Mouse (Mus musculus) retina, adult 2 months (tissue): ENCODE data around the gene Sumo2.
A peak's percentile ranks its signal among the peaks of the same experiment; 100 is the strongest.
"Not testable (repeated sequence)": the region's sequence is repeated elsewhere in the genome, so short reads cannot be mapped to it uniquely, and the experiment has no call there.

ENCODE experiments used
- DNase-seq: peaks from one replicate; pipeline ENCODE4 v3.0.0-alpha.2; 2012; ENCODE audit warnings: low read depth, low spot score

Sumo2 gene

DNA sequence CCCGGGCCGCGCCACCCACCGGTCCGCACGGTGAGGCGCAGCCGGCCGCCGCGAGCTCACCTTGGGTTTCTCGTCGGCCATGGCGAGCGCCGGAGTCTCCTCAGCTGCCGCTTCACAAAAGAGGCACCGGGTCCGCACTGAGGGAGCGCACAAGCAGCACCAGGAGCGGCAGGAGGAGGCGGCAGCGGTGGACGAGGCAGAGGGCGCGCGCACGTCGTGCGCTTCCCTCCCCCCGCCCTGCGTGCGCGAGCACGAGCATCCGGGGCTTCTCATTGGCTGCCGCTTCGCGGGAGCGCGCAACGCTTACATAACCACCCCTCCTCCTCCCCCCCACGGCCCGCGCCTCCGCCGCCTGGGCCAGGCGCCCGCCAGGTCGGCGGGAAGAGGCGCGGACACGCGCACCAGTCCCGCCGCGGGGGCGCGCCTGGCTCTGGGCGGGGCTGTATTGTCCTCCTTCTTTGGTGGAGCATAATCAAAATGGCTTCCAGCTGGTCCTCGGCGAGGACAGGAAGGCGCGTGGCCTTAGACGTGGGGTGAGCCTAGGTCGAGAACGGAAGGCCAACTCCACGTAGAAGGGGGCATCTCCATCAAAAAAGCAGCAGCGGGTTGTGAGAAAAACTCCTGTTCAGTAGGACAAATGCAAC is at the start of gene Sumo2:
Gene Sumo2 (minus strand): TSS at position 239 of the 644 bp plus-strand sequence.
- DNase-seq = peak; percentile 95

DNA sequence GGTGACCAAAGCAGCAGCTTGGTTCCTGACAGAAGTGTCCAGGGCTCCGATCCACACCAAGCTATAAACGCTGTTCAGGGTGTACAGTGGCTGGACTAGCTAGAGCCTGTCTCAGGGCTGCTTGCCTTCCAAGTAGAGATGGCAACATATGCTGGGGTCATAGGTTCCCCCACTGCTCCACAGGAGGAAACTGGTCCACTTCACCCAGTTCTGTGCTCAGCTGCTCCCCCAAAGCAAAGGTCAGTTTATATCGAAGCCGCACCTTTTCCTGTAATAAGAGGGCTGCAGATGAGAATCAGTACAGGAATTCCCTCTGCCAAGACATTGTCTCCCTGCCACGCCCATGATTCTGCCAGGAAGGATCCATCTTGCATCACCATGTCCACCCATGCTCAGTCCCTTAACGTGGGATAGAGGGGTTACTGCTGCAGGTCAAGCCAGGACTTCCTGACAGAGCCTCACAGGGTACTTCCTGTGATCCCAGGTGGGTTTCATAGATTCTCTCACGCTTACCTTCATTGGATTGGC is 49.6 kb upstream of the Sumo2 start:
- no peak for DNase-seq

DNA sequence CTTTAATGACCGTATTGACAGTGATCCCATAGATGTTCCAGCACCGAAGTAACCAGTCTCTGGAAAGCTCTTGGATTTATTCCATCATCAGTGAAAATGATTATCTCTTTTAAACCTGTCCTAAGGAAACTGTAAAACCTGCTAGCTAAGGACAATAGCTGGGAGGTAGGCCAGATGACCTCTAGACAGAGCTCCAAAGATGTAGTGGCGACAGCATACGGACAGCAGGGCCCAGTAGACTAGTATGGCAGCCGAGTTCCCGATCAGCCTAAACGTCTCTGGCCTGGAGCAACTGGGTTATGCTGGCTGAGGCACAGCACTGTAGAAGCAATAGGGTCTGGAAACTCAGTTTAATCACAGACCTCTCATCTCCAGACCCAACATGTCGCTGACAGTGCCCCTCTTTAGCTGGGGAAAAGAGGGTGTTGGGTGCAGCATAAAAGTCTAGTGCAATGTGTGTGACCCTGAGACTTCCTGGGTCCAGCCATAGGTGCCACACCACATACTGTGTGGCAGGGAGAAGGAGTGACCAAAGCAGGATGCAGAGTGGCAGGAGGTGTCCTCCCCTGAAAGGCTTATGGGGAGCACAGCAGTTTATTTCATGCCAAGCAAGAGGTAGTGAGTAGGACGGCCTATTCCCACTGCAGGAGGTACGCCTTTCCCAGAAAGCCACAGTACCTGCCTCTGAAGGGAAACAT is 48.4 kb upstream of the Sumo2 start:
- no peak for DNase-seq

DNA sequence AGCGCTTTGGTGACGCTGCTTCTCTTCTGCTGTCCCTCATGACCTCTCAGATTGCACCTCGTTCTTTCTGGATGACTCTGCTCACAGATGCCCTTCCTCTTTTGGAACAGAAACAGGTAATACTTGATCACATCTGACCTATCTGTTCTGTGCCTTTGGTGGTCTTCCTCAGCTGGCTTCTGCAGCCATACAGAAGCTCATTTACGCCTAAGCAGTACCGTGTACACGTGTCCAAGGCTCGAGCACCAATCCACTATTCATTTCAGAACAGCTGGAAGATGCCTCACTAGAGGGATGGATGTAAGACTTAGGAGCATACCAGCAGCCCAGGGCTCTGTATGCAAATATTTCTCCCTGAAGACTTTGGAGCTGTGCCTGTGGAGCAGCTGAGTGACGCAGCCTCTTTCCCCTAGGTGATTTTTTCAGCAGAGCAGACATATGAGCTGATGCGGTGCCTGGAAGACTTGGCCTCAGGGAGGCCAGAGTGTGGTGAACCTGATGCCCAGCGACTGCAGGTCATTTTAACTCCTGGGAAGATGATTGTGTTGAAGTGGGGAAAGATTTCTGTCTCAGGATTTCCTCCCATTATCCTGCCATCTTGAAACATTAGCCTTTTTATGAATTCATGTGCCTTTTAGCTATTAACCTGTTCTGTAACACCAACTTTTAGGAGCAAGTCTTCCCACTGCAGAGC is 47.0 kb upstream of the Sumo2 start:
- no peak for DNase-seq

DNA sequence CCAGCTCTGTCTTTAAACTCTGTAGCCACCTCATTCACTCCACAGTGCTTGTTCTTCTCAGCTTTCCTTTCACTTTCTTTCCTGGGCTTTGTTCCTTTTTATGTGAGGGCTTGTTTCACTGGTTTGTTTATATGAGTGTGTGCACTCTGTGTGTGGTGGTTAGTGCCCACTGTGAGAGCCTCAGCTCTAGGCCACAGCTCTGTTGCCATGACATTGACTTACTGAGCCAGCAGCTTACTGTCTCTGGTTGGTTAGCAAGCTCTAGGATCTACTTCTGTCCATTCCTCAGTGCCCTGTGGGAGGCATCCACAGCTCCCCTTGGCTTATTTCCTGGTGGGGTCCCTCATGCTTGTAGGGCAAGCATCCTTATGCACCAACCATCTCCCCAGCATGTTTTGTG is 43.0 kb upstream of the Sumo2 start:
- DNase-seq = no peak

DNA sequence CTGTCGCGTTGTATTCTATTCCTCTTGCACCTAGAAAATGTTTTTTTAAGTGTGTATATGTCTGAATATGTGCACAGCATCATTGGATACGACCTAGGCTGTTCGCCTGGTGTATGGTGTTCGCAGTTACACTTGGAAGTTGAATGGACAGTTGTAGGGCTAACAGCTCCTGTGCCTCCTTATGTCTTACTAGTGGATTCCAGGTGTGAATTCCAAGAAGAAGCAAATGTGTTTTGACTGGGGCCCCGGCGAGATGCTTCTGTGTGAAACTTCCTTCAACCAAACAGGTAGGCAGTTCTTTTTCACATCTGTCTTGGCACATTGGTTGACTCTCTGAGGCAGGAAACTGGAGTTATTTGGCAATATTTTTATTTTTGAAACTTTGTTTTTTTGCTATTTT is 28.9 kb upstream of the Sumo2 start:
- no peak for DNase-seq

DNA sequence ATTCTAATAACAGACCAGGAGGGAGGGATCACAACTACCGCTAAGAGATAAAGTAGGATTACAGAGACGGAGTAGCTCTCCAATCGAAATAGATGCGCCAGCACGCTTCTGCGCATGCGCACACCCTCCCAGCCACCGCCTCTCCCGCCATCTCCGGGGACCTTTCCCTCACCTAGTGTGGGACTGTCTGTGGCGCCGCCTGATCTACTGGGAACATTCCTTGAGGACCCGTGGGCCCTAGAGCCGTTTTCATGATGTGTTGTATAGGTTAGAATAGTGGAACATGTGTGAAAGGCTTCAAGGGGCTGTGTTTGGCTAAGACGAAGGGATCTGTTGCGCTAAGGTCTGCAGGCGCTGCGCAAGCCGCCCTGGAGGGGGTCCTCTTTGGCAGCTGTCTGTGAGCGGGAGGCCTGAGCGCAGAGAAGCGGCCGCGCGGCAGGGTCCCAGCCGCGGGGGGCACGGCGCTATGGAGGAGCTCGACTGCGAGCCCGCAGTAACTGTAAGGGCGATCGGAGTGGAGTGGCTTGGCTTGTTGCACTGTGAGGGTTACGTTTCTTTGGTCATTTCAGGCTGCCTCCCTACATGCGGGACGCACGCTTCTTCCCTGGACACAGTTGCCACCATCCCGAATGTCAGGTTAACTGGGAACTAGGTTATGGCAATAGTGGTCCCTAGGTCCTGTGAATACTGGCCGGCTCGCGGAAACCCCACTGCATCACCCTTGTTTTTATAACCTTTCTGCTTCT is 28.2 kb upstream of the Sumo2 start, which contains the start of gene Nup85:
Gene Nup85 (plus strand): TSS at position 371 of the 746 bp plus-strand sequence.
- DNase-seq = peak; percentile 98

DNA sequence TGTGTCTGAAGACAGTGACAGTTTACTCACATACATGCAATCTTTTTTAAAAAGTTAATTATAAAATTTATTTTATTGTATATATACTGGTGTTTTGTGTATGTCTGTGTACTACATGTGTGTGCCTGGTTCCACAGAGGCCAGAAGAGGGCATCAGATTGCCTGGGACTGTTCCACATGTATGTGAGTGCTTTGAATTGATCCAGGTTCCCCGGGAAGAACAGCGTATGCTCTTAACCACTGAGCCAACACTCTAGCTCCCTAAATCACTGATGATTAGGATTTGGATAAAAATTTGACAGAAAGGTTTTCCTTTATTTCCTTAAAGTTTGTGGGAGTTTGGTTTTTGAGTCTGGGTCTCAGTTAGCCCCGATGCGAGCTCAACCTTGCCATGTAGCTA is 27.3 kb upstream of the Sumo2 start:
- peak; percentile 2 for DNase-seq

DNA sequence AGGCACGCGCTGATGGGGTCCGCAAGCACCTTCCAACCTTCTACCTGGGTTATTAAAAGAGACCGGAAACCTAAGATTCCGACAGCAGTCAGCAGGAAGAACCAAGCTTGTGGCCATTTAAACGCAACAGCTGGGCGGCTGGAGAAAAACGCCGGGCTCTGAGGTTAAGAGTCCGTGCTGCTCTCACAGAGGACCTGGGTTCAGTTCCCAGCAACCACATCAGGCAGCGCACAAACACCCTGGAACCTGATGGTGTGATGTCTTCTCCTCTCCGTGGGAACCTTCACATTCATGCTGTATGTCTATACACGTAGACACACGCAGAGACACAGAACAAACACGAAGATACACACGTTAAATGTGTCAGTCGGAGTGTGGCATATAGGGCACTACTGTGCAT is 19.6 kb upstream of the Sumo2 start:
- no peak for DNase-seq

DNA sequence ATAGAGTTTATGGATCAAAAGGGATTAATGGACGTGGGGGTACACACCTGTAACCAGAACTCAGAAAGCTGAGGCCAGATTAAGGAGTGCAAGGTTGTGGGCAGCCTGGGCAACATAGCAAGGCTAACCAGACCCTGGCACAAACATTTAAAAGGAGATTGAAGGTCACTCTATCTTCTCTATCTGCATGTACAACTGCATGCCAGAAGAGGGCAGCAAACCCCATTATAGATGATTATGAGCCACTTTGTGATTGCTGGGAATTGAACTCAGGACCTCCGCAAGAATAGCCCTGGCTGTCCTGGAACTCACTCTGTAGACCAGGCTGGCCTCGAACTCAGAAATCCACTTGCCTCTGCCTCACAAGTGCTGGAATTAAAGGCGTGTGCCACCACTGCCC is 16.7 kb upstream of the Sumo2 start:
- no peak for DNase-seq

DNA sequence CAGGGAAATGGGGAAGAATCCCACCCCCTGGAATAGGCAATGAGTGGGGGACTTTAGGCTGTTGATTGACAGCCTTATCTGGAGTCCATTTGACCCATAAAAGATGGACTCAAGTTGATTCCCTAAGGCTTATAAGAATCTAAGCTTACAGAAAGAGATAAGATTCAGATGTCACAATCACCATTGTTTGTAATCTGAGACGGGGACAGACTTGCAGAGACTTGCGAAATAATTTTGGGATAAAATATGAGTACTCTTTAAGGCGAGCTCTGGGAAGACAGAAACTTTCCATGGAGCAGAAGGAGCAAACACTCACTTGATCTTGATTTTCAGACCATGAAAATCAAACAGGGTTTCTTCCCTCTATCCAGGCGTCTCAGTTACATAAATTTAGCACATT is 7.5 kb upstream of the Sumo2 start:
- DNase-seq = no peak

DNA sequence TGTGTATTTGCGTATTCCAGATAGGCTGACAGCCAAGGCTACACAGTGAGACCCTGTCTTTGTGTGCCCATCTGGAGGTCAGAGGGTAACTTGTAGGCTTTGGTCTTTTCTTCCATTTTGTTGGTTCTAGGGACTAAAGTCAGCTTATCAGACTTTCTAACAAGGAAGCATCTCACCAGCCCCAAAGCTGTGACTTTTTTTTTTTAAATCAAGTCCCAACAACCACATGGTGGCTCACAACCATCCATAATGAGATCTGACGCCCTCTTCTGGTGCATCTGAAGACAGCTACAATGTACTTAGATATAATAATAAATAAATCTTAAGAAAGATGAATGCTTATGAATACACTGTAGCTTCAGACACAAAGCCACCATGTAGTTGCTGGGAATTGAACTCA is 2.0 kb upstream of the Sumo2 start:
- DNase-seq = no peak

DNA sequence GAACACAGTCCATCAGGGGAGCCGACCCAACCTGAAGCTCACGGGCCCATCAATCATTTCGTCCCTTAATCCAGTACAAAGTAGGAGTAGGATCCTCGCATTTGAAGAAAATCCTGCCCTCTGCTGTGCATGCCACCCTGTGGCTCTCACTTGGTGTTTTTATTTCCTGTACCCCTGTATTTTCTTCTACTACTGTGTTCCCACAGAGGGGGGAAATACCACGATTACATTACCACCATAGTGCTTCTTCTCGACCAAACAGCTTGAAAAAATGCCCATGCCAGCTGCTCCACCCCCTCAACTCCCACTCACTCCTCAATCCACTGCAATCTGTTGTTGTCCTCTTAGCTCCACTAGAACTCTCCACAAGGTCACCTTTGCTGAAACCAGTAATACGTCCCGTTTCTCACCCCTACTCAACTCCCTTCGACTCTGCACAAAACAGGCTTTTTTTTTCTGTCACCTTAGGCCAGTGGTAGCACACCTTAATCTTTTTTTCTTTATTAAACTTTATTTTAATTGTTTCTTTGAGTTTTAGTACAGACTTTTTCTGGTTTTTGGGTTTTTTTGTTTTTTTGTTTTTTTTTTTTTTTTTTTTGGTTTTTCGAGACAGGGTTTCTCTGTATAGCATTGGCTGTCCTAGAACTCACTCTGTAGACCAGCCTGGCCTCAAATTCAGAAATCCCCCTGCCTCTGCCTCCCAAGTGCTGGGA is 936 bp upstream of the Sumo2 start:
- no peak for DNase-seq

DNA sequence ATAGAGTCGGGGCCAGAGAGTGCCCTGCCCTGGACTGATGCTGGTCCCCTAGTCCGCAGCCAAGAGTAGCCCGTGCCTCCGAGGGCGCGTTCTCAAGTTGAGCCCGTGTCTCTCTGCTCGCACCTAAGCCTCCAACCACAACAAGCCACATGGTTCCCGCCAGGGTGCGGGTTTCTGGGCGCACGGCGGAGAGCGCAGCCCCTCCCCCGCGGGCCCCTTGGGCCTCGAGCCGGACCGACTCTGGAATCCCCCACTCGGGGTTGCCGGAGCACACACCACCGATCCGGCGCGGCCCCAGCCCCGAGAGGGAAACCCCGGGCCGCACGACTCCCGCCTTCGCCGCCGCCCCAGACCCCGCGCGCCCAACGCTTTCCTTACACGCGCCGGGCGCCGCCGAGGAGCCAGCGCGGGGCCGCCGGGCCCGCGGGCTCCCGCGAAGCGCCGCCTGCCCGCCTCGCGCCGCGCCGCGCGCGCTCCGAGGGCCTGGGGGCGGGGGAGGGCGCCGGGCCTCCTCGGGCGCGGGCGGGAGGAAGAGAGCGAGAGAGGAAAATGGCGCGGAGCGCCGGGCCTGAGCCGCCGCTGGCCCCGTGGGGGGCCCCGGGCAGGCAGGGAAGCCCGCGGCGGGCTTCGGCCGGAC is 557 bp downstream of the Sumo2 start:
- DNase-seq = peak; percentile 50

DNA sequence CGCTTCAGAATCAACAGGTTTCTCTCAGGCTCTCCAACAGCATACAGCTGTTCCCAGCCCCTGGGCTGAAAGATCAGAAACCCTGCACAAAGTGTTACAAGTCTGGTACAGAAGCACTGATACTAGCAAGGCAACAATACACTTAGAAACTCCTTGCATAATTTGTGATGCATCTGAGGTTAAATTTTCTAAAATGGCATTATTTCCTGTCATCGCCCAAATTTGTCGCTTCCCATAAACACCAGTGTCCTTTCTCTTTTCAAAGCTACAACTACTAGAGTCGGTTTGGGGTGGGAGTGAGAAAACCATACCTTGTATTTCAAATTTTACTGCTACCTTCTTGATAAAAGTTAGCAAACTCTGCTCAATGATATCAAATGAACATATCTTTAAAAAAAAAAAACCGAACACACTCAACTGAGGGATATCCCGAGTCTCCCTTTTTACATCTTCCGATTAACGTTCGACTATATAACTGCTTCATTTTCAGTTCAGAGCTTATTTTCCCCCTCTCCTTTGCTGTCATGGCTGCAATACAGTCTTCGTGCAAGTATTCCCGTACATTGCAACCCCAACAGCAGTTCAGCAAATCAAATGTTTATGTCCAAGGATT is 1.2 kb downstream of the Sumo2 start:
- no peak for DNase-seq

DNA sequence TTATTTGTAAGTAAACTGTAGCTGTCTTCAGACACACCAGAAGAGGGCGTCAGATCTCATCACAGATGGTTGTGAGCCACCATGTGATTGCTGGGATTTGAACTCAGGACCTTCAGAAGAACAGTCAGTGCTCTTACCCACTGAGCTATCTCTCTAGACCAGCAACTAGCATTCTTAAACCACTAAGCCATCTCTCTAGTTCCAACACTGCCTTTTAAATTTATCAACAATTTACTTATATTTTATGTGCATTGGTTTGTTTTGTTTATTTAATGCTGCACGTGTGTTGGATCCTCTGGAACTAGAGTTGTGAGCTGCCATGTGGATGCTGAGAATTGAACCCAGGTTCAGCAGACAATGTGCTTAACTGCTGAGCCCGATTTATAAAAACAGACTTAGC is 9.6 kb downstream of the Sumo2 start:
- DNase-seq = not testable (repeated sequence)

DNA sequence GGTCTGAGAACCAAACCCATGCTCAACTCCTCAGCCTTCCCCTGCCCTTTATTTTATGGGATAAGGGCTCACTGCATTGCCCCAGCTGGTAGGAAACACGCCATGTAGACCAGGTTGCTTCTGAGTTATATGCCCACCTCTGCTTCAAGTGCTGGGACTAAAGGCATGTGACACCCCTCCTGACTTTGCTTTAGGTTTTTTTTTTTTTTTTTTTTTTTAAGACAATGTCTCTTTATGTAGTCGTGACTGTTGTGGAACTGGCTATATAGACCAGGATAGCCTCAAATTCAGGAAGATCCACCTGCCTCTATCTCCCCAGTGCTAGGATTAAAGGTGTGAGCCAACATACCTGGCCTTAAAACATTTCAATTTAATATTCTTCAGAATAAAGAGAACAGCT is 13.4 kb downstream of the Sumo2 start:
- DNase-seq = no peak

DNA sequence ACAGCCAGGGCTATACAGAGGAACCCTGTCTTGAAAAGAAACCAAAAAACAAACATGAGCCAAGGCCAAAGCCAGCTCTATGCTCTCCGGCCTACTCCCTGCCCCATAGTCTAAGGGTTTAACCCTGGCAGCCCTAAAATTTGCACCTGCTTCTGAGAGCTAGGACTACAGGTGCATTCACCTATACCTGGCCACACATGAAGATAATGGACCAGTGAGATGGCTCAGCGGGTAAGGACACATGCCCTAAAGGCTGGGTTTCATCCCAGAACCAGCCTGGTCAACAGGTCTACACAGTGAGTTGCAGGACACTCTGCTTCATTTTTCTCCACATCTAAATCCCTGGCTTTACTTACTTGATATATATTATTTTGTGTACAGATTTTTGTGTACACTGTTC is 13.8 kb downstream of the Sumo2 start:
- no peak for DNase-seq

DNA sequence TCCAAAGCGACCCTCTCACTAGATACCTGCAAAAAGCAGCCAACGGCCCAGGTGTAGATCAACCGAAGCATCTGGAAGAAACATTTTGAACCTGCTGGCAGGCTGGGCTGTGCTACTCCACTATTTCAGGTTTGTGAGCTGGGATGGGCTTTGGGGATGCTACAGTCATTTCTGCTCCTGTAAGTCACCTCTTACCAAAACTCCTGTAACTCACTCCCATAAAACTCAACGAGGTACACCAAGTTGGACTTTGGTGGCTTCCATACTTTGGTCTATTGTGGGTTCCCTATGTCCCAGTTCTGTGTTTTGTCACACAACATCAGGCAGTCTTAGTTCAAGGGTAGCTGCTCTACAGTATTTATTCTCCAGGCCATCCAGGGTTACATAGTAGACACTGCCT is 15.0 kb downstream of the Sumo2 start:
- no peak for DNase-seq

DNA sequence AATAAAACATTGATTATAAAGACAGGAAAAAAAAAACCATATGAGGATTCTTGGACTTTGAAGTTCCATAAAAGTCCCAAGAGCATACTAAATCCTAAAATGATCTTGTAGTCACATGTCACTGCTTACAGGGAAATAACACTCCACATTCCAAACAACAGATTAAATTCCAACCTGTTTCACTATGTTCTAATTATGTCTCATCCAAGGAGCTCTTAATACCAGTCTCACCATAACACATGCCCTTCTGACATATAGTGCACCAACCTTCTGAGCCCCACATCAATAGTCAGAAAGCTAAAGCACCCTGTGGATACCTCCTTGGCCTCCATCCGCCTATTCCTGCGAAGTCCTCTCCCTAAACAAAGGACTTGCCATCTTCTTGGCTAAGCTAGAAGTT is 15.9 kb downstream of the Sumo2 start:
- DNase-seq = no peak
